20 mouse cellular contexts compared by ENCODE assay signal in the genomic region with DNA sequence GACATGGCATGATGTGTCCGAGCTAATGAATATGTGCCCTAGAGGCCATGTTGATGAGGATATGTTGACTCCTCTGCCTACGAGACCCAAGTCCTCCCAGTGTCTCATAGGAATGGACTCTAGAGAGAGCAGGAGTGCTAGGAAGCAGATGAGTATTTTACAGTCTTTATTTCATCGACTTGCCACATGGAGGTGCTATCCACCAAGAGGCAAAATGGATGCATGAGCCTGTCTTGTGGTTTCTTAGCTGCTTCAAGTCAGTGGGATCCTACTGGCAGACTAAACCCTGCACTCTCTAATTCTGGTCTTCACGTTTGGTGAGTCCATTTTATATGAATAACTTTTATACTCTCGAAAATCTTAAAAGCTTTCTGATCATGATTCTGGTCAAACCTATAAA.
DNase-seq lines count a peak whose midpoint lies in the region; ATAC-seq and TF ChIP-seq lines count a peak whose summit lies in the region.
"Had no signal": no experiment of that assay in that cellular context is flagged by ENCODE, and none has a peak within 500 bp of the region (broad histone marks: within the 10 kb centered on the region; RNA-seq: fewer than 3 reads in every experiment).

No protein-coding gene starts in this region.

- H3K27ac ChIP-seq in layer of hippocampus, adult 2 months = no peak overlapping the region
- no peak overlapping the region for H3K27ac ChIP-seq in hindbrain, embryonic 12.5 days
- H3K27ac ChIP-seq: forebrain, embryonic 12.5 days; heart, embryonic 10.5 days; hindbrain, embryonic 14.5 days; limb, embryonic 10.5 days; neural tube, embryonic 15.5 days had no signal

- WGBS in hindbrain, embryonic 12.5 days = 77% methylated on average over 5 of the region's 5 CpGs

- no peak for DNase-seq in layer of hippocampus, adult 2 months (ENCODE audit: low spot score in 2 of 2)
- no peak for DNase-seq in layer of hippocampus, adult 11-12 months (ENCODE audit: low spot score)
- DNase-seq in ES-CJ7 (ENCODE audit: low read depth, low spot score) = peak; percentile 31
- peak; percentile 50 for DNase-seq in thymus, postnatal 25 days
- DNase-seq in neural tube, embryonic 10.5 days (ENCODE audit: extremely low spot score, low spot score) = no peak
- DNase-seq: cerebellum, postnatal 25 days; gastrocnemius, postnatal 36 days; heart, postnatal 14 days; kidney, adult 11 months; layer of hippocampus, postnatal 36 days had no signal

- H3K36me3 ChIP-seq in hindbrain, embryonic 12.5 days = no peaks in the 10 kb centered on the region
- H3K36me3 ChIP-seq: forebrain, embryonic 12.5 days; heart, embryonic 10.5 days; limb, embryonic 10.5 days; neural tube, embryonic 15.5 days had no signal

- no peaks in the 10 kb centered on the region for H3K4me1 ChIP-seq in hindbrain, embryonic 12.5 days
- H3K4me1 ChIP-seq: forebrain, embryonic 12.5 days; heart, embryonic 10.5 days; limb, embryonic 10.5 days; neural tube, embryonic 15.5 days had no signal

- H3K27me3 ChIP-seq in hindbrain, embryonic 12.5 days = no peaks in the 10 kb centered on the region
- H3K27me3 ChIP-seq: forebrain, embryonic 12.5 days; neural tube, embryonic 15.5 days had no signal

- H3K9me3 ChIP-seq in hindbrain, embryonic 12.5 days (replicated peaks) = no peaks in the 10 kb centered on the region
- H3K9me3 ChIP-seq: forebrain, embryonic 12.5 days; heart, embryonic 10.5 days; limb, embryonic 10.5 days; neural tube, embryonic 15.5 days had no signal

- no peak overlapping the region for H3K9ac ChIP-seq in hindbrain, embryonic 12.5 days
- H3K9ac ChIP-seq: forebrain, embryonic 12.5 days; hindbrain, embryonic 14.5 days; neural tube, embryonic 15.5 days had no signal

- no peak overlapping the region for H3K4me2 ChIP-seq in hindbrain, embryonic 12.5 days (replicated peaks)
- H3K4me2 ChIP-seq: forebrain, embryonic 12.5 days; hindbrain, embryonic 14.5 days; liver, embryonic 11.5 days; neural tube, embryonic 15.5 days had no signal

- peak; percentile 25; the same call in 1 of the 2 replicates for TF ChIP-seq CTCF in layer of hippocampus, adult 2 months (conservative IDR thresholded peaks at IDR 0.05)

- H3K4me3 ChIP-seq in layer of hippocampus, adult 2 months = no peak overlapping the region
- H3K4me3 ChIP-seq in hindbrain, embryonic 12.5 days = no peak overlapping the region
- H3K4me3 ChIP-seq: forebrain, embryonic 12.5 days; heart, embryonic 10.5 days; limb, embryonic 10.5 days; neural tube, embryonic 15.5 days had no signal

- ATAC-seq in megakaryocyte progenitor cell, adult 5-6 weeks (replicated peaks; ENCODE audit: poor library complexity) = peak; percentile 42; the same call in 1 of the 2 replicates
- ATAC-seq in hindbrain, embryonic 12.5 days (ENCODE audit: low FRiP score) = no peak
- ATAC-seq in megakaryocyte, adult 5-6 weeks (ENCODE audit: poor library complexity, severe bottlenecking) = no peak
- ATAC-seq: lung, postnatal 0 days had no signal

Comparison
In these comparisons a context has a peak if more than half of its experiments do, and no peak if none do; other contexts are left out.
1. DNase-seq: peak in ES-CJ7 (single experiment) and thymus, postnatal 25 days (single experiment); none in layer of hippocampus, adult 2 months (0 of 2), layer of hippocampus, adult 11-12 months (single experiment) and neural tube, embryonic 10.5 days (single experiment).